Mouse (Mus musculus): ENCODE results near the gene Ap1b1. TPM values are rescaled to one million over a fixed set of nuclear protein-coding genes. Genes with fewer than 3 reads are reported as not detected.

The Ap1b1 gene
- polyA plus RNA-seq, 1 experiment: 65.8 TPM

GRCm38 (mm10) chr11:5042645-5043381, 56.2 kb downstream of the Ap1b1 start:
- no peak overlapping the region for H3K27ac ChIP-seq (ENCODE audit: insufficient read depth, low read length)
- H3K4me3 ChIP-seq (ENCODE audit: insufficient read depth, low read length): no peak overlapping the region
- H3K4me1 ChIP-seq (ENCODE audit: control insufficient read depth, insufficient read depth, low read length): no peaks in the 10 kb centered on the region
- no peak for TF ChIP-seq CTCF (IDR thresholded peaks at IDR 0.05; ENCODE audit: borderline replicate concordance, insufficient read depth, low read length)
- TF ChIP-seq POLR2A (IDR thresholded peaks at IDR 0.05; ENCODE audit: low read depth, low read length): no peak

- no peaks in the 10 kb centered on the region for H3K4me1 ChIP-seq (ENCODE audit: control insufficient read depth, insufficient read depth, low read length)
- no peak for TF ChIP-seq CTCF (IDR thresholded peaks at IDR 0.05; ENCODE audit: borderline replicate concordance, insufficient read depth, low read length)
- no peak for TF ChIP-seq POLR2A (IDR thresholded peaks at IDR 0.05; ENCODE audit: low read depth, low read length)
- H3K4me3 ChIP-seq (ENCODE audit: insufficient read depth, low read length): no peak overlapping the region
- no peak overlapping the region for H3K27ac ChIP-seq (ENCODE audit: insufficient read depth, low read length)
These were observed 59.8 kb downstream of the Ap1b1 start for GRCm38 (mm10) chr11:5046321-5046926.

GRCm38 (mm10) chr11:5051629-5052028, 65.0 kb downstream of the Ap1b1 start:
- Histone ChIP-seq H3K4me3 (ENCODE audit: insufficient read depth, low read length) (no peak overlapping the region), H3K4me1 (ENCODE audit: control insufficient read depth, insufficient read depth, low read length) (no peaks in the 10 kb centered on the region), H3K27ac (ENCODE audit: insufficient read depth, low read length) (no peak overlapping the region)
- TF ChIP-seq CTCF (IDR thresholded peaks at IDR 0.05; ENCODE audit: borderline replicate concordance, insufficient read depth, low read length) (no peak), POLR2A (IDR thresholded peaks at IDR 0.05; ENCODE audit: low read depth, low read length) (no peak)

- Histone ChIP-seq H3K4me3 (ENCODE audit: insufficient read depth, low read length) (no peak overlapping the region), H3K27ac (ENCODE audit: insufficient read depth, low read length) (no peak overlapping the region), H3K4me1 (ENCODE audit: control insufficient read depth, insufficient read depth, low read length) (no peaks in the 10 kb centered on the region)
- TF ChIP-seq POLR2A (IDR thresholded peaks at IDR 0.05; ENCODE audit: low read depth, low read length) (no peak), CTCF (IDR thresholded peaks at IDR 0.05; ENCODE audit: borderline replicate concordance, insufficient read depth, low read length) (no peak)
These were observed 65.7 kb downstream of the Ap1b1 start for GRCm38 (mm10) chr11:5052200-5052854.

GRCm38 (mm10) chr11:5054151-5054550, 67.5 kb downstream of the Ap1b1 start:
- H3K4me3 ChIP-seq (ENCODE audit: insufficient read depth, low read length): no peak overlapping the region
- TF ChIP-seq POLR2A (IDR thresholded peaks at IDR 0.05; ENCODE audit: low read depth, low read length) (no peak), CTCF (IDR thresholded peaks at IDR 0.05; ENCODE audit: borderline replicate concordance, insufficient read depth, low read length) (no peak)

GRCm38 (mm10) chr11:5054874-5055273, 68.2 kb downstream of the Ap1b1 start:
- TF ChIP-seq POLR2A (IDR thresholded peaks at IDR 0.05; ENCODE audit: low read depth, low read length) (no peak), CTCF (IDR thresholded peaks at IDR 0.05; ENCODE audit: borderline replicate concordance, insufficient read depth, low read length) (no peak)
- Histone ChIP-seq H3K27ac (ENCODE audit: insufficient read depth, low read length) (no peak overlapping the region), H3K4me1 (ENCODE audit: control insufficient read depth, insufficient read depth, low read length) (no peaks in the 10 kb centered on the region), H3K4me3 (ENCODE audit: insufficient read depth, low read length) (no peak overlapping the region)

More at GRCm38 (mm10) chr11:5054151-5054550, 67.5 kb downstream of the Ap1b1 start:
- Histone ChIP-seq H3K4me1 (ENCODE audit: control insufficient read depth, insufficient read depth, low read length) (no peaks in the 10 kb centered on the region), H3K27ac (ENCODE audit: insufficient read depth, low read length) (no peak overlapping the region)

GRCm38 (mm10) chr11:5055945-5056938, 69.6 kb downstream of the Ap1b1 start:
- TF ChIP-seq CTCF (IDR thresholded peaks at IDR 0.05; ENCODE audit: borderline replicate concordance, insufficient read depth, low read length) (no peak), POLR2A (IDR thresholded peaks at IDR 0.05; ENCODE audit: low read depth, low read length) (no peak)
- Histone ChIP-seq H3K4me3 (ENCODE audit: insufficient read depth, low read length) (no peak overlapping the region), H3K4me1 (ENCODE audit: control insufficient read depth, insufficient read depth, low read length) (no peaks in the 10 kb centered on the region), H3K27ac (ENCODE audit: insufficient read depth, low read length) (no peak overlapping the region)

- TF ChIP-seq POLR2A (IDR thresholded peaks at IDR 0.05; ENCODE audit: low read depth, low read length) (no peak), CTCF (IDR thresholded peaks at IDR 0.05; ENCODE audit: borderline replicate concordance, insufficient read depth, low read length) (no peak)
- Histone ChIP-seq H3K4me1 (ENCODE audit: control insufficient read depth, insufficient read depth, low read length) (no peaks in the 10 kb centered on the region), H3K4me3 (ENCODE audit: insufficient read depth, low read length) (no peak overlapping the region), H3K27ac (ENCODE audit: insufficient read depth, low read length) (no peak overlapping the region)
These were observed 70.4 kb downstream of the Ap1b1 start for GRCm38 (mm10) chr11:5057064-5057463.

- H3K4me3 ChIP-seq (ENCODE audit: insufficient read depth, low read length): 0 out of 2 replicates have a peak overlapping the region, but pooled peaks have one; percentile 8
These were observed 70.9 kb downstream of the Ap1b1 start for GRCm38 (mm10) chr11:5057541-5057855.

More at GRCm38 (mm10) chr11:5057541-5057855, 70.9 kb downstream of the Ap1b1 start:
- Histone ChIP-seq H3K4me1 (ENCODE audit: control insufficient read depth, insufficient read depth, low read length) (0 out of 2 replicates have a peak, but pooled peaks cover 2% of the 10 kb centered on the region), H3K27ac (ENCODE audit: insufficient read depth, low read length) (no peak overlapping the region)
- TF ChIP-seq CTCF (IDR thresholded peaks at IDR 0.05; ENCODE audit: borderline replicate concordance, insufficient read depth, low read length): no peak
- no peak for TF ChIP-seq POLR2A (IDR thresholded peaks at IDR 0.05; ENCODE audit: low read depth, low read length)

All from embryonic fibroblast, embryonic 13.5 days (primary cell).